ENCODE assay signal across 8 mouse cellular contexts in the genomic region with DNA sequence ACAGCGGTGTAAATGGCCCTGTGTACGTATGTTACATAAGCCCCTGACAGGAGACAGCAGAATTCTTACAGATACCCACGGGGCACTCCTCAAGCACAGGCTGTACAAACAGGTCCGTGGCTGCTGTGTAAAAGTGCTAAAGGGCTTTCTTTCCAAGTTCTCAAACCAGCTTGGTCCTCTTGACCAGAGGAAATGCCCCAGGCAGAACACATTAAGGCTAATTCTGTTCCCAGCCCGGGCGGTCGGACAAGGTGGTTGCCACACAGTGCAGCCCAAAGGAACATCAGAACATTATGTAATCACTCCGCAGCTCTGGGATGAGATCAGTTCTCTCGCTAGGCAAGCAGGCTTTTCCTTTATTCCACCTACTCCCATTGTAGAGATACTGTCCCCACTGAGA. TPM values are rescaled to one million over a fixed set of nuclear protein-coding genes. Genes with fewer than 3 reads are reported as not detected.
DNase-seq lines count a peak whose midpoint lies in the region; ATAC-seq lines count a peak whose summit lies in the region.

No protein-coding gene starts in this region.

- no peaks in the 10 kb centered on the region for H3K27me3 ChIP-seq in limb, embryonic 15.5 days
- H3K27me3 ChIP-seq in neural tube, embryonic 13.5 days = no peaks in the 10 kb centered on the region

- peak overlapping the region; percentile 99 for H3K4me3 ChIP-seq in limb, embryonic 15.5 days
- H3K4me3 ChIP-seq in neural tube, embryonic 13.5 days = peak overlapping the region; percentile 96

- ATAC-seq in limb, embryonic 15.5 days (ENCODE audit: insufficient number of reproducible peaks, low FRiP score, low TSS enrichment, low read depth) = no peak
- no peak for ATAC-seq in neural tube, embryonic 13.5 days (ENCODE audit: low read depth)

- peak overlapping the region; percentile 46 for H3K4me2 ChIP-seq in limb, embryonic 15.5 days
- H3K4me2 ChIP-seq in neural tube, embryonic 13.5 days = peak overlapping the region; percentile 70

- H3K4me1 ChIP-seq in limb, embryonic 15.5 days = peaks cover 22% of the 10 kb centered on the region
- peaks cover 42% of the 10 kb centered on the region for H3K4me1 ChIP-seq in neural tube, embryonic 13.5 days (replicated peaks)

- H3K27ac ChIP-seq in limb, embryonic 15.5 days = peak overlapping the region; percentile 28; the same call in 1 of the 2 replicates
- peak overlapping the region; percentile 23; the same call in 1 of the 2 replicates for H3K27ac ChIP-seq in neural tube, embryonic 13.5 days (replicated peaks)

- WGBS in limb, embryonic 15.5 days = 28% methylated on average over 9 of the region's 9 CpGs
- 46% methylated on average over 9 of the region's 9 CpGs for WGBS in neural tube, embryonic 13.5 days

- no peak overlapping the region for H3K9ac ChIP-seq in limb, embryonic 15.5 days
- peak overlapping the region; percentile 98 for H3K9ac ChIP-seq in neural tube, embryonic 13.5 days

- H3K36me3 ChIP-seq in limb, embryonic 15.5 days = peaks cover 6% of the 10 kb centered on the region; the same call in 1 of the 2 replicates
- peaks cover 16% of the 10 kb centered on the region for H3K36me3 ChIP-seq in neural tube, embryonic 13.5 days

- DNase-seq in retina, postnatal 1 day = peak; percentile 12
- no peak for DNase-seq in retina, embryonic 14.5 days (ENCODE audit: low spot score)
- DNase-seq in cerebellum, postnatal 36 days = peak; percentile 77 to 86
- peak; percentile 98 for DNase-seq in heart, adult 11 months
- DNase-seq in kidney, adult 9 months = peak; percentile 91
- DNase-seq in thymus, postnatal 25 days = no peak

- H3K9me3 ChIP-seq in limb, embryonic 15.5 days = no peaks in the 10 kb centered on the region
- H3K9me3 ChIP-seq in neural tube, embryonic 13.5 days = no peaks in the 10 kb centered on the region

RNA-seq across cellular contexts. Expression of a gene that starts 2.4 kb away (rescaled TPM):
- 1,189 and 1,299 TPM in 2 replicates for polyA plus RNA-seq in limb, embryonic 15.5 days (2015; fragmentation: Nextera tagmentation; extraction: Ambion mirVana)
- polyA plus RNA-seq in neural tube, embryonic 13.5 days (2015; fragmentation: Nextera tagmentation; extraction: Ambion mirVana) = 781 and 803 TPM in 2 replicates

RNA-seq across cellular contexts. Expression of a gene that starts 57.1 kb away (rescaled TPM):
- polyA plus RNA-seq in limb, embryonic 15.5 days (2015; fragmentation: Nextera tagmentation; extraction: Ambion mirVana) = 18.0 and 23.2 TPM in 2 replicates
- 22.7 and 25.4 TPM in 2 replicates for polyA plus RNA-seq in neural tube, embryonic 13.5 days (2015; fragmentation: Nextera tagmentation; extraction: Ambion mirVana)

Comparison
In these comparisons a context has a peak if more than half of its experiments do, and no peak if none do; other contexts are left out.
1. DNase-seq: peak in retina, postnatal 1 day (single experiment), cerebellum, postnatal 36 days (2 of 2), heart, adult 11 months (single experiment) and kidney, adult 9 months (single experiment); none in retina, embryonic 14.5 days (single experiment) and thymus, postnatal 25 days (single experiment).